Mouse (Mus musculus): ENCODE measurements around the gene Mgst3.

Mgst3 gene

DNA sequence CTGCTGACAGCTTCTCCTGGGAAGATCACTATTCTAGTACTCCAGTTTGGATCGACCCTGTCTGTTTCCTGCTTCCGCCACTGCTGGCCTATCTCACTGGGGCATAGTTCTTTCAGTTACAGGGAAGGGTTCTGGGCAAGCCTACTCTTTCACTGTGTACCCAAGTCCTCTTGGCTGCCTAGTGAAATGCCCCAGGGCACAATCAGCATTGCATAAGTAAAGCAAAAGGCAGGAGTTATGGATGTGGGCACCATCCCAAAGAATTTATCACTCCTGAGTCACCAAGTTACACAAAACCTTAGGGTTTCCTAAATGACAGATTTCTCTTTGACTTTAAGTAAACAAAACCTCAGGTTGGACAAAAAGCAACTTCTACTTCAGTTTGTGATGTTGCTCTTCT is 6.3 kb downstream of the Mgst3 start:
- DNase-seq (ENCODE audit: low spot score): no peak

DNA sequence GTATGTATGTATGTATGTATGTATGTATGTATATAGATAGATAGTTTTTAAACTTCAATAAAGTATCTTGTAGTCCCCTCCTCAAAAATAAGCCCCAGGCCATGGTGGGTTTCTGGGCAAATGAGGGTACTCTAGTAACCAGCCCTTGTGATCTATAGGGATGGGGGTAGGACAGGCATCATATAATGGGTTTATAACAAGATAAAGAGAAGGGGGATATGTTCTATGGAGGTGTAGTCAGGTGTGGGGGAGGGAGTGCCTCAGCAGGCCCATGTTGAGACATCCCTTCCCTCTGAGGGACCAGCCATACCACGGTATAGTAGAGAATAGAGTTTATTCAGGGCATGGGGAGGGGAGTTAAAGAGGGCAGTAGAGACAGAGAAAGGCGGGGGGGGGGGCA is 7.2 kb downstream of the Mgst3 start:
- no peak for DNase-seq (ENCODE audit: low spot score)

DNA sequence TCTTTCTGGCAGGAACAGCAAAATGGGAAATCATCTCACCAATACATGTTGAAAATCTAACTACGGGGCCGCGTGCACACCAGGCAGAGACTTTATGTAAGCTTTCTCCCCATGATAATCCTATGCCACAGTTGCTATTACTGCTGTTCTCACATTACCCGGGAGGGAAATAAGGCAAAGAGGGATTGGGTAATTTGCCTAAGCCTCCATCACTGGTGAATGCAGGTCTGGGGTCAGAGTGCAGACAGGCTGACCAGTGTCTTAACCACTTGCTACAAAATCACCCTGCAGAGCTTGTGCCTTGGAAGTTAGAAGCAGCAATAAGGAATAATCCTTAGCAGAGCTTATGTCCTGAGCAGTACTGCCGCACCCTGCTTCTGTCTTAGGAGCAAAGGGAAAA is 8.0 kb downstream of the Mgst3 start:
- no peak for DNase-seq (ENCODE audit: low spot score)

DNA sequence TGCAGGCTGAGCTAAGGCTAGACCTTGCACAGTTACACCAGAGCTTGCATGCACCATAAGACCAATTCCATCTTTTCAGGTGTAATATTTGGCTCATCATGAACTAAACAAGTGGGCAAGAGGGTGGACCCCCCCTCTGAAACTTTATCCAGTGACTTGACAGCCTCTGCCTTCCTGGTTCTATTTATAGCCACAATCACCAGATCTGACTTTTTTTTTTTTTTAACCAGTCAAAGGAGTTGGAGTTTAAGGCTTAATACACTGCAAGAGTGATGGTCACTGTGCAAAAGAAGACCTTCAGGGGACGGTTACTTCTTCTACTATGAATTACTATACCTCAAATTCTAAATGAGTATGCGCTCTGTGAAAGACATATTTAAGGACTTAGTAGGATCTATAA is 8.4 kb downstream of the Mgst3 start:
- no peak for DNase-seq (ENCODE audit: low spot score)

DNA sequence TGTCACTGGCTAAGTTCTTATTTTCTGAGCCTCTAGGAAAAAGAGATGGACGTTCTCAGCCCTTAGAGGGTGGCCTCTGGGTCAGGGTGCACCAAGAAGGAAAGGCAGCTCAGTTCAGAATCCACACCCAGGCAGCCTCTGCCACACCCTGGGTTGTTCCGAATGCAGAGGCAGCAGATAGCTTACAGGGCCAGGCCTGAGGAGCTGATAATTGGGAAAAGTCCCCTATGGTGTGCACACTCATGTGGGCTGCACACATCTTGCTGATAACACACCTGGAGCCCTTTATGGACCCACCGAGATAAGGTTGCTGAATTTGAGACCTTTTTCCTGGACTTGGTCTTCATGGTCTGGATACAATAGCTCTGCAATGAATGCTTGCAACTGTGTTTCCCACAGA is 9.5 kb downstream of the Mgst3 start:
- no peak for DNase-seq (ENCODE audit: low spot score)

DNA sequence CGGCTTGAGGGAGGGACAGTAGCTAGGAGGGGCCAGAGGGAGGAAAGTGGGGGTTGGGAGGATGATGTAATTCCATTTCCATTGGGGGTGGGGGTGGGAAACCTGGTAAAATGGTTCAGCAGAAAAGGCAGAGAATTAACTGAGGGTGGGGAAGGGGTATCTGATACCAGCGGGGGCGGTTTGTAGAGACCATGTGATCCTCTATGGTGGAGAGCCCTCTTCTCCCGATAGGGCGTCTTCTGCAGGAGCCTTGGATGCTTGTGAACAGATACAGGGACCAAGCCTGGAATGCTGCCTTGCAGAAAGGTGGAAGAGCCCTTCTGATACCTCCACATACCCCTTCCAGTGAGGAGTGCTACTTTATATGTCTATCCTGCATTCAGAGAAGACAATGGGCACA is 10.5 kb downstream of the Mgst3 start:
- DNase-seq (ENCODE audit: low spot score): no peak

DNA sequence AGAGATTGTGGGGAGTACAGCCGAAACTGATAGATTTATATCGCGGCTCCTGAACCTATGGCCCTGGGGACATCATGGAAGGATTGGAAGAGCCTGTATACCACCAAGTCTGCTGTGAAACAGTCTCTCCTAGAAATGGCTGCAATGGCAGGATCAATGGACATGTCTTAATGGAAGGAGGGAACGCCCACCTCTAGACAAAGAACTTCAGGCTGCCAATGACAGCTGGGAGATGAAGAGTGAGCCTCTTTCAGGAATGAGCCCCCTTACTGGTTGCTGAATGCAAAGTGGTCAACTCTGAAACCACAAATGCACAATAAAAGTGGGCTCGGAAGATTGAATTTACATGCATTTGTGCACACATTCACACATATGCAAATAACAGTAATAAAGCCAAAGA is 10.9 kb downstream of the Mgst3 start:
- no peak for DNase-seq (ENCODE audit: low spot score)

DNA sequence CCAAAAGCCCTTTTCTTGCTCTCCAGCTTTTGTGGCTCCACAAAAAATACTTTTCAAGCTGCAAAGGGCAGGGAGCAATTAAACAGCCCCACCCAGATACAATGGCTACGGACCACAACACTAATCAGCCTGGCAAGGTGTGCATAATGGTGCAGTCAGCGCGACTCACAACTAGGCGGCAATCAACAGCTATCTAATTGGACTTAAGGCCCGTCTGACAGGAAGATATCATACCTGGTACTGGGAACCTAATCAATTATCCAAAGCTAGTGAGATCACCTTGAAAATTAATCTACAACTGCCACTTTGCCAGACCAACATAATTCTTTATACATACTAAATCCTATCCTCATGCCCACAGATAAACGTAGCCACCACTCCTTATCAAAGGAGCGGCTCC is 11.3 kb downstream of the Mgst3 start:
- no peak for DNase-seq (ENCODE audit: low spot score)

DNA sequence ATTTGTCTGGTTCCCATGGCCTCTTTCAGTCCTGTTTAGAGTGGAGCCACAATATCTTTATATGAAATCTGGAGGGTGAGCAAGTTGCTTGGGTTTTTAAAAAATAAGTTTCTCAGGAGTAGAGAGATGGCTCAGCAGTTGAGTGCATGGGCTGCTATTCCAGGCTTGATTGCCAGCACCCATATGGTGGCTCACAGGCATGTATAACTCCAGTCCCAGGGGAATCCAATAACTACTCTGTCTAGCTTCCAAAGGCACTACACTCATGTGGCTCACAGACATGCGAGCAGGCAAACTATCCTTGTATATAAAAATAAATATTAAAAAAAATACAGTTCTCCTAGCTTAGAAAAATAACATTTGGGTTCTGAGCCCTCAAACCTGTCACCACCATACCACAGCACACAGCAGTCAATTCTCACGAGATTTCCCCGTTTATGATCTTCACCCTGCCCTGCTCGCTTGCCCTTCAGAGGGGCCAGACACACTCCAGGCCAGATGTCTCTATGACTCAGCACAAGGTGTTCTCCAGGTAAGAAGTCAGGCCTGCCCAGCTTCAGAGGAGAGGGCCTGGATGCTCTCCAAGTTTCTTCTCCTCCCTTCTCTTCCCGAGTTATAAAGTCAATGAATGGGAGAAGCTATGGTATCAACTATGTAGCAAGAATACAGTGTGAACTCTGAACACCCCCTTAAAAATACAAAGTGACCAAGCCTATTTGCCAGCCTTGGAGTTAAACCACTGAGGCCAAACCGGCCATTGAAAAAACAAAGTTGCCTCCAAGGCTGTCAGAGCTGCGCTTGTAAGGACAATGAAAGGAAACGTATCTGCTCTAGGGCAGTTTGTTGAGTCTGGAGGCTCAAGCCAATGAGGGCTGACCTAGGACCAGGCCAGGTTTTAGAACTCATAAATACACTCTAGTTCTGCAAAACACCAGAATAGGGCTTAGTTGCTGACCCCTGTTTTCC is 12.3 kb downstream of the Mgst3 start:
- no peak for DNase-seq (ENCODE audit: low spot score)

DNA sequence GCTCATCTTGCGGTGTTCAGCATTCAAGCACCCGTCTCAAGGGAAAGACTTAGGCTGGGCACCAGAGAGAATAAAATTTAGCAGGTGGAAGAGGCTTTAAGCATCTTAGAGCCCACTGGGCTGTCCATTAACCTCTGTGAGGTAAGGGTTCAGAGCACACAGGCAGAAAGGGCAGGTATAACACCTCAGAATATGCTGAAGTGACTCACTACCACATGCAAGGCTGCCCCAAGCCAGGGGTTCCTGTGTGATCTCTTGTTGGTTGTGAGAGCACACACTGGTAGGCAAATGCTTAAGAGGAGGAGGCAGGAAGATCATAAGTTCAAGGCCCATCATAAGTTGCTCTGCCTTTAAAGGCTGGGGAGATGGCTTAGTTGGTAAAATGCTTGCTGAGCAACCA is 13.4 kb downstream of the Mgst3 start:
- no peak for DNase-seq (ENCODE audit: low spot score)

DNA sequence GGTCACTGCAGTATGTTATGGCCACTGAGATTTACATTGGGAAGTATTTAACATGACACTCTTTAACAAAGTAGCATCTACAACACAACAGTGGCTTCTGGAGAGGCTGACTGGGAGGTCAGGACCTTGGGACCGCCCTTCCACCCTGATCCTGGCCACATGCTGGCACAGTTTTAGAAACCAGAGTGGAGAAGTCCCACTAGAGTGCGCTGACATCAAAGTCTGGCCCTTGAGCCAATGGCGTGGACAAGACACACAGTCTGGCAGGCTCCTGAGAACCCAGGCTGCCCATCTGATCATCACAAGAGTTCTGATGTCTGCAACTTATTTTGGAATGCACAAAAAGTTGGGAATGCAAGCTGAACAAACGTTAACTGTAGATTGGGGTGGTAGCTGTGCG is 13.9 kb downstream of the Mgst3 start:
- DNase-seq (ENCODE audit: low spot score): no peak

DNA sequence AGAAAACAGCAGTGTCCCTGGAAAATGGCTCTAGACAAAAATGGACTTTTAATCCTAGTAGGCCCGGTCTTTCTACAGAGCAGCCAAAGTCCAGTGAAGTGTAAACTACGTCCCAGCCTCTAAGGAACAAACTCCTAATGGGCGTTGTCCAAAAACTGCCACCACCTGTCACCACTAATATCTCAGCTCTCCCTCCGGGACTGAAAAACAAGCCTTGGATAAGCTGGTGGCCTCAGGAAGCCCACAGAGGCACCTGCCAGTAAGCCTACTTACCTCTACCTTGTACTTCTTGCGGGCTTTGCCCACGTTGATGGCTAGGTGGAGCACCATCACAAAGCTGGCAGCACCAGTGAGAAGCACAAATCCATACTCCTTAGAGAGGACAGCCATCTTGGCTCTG is 15.6 kb downstream of the Mgst3 start:
- DNase-seq (ENCODE audit: low spot score): no peak

DNA sequence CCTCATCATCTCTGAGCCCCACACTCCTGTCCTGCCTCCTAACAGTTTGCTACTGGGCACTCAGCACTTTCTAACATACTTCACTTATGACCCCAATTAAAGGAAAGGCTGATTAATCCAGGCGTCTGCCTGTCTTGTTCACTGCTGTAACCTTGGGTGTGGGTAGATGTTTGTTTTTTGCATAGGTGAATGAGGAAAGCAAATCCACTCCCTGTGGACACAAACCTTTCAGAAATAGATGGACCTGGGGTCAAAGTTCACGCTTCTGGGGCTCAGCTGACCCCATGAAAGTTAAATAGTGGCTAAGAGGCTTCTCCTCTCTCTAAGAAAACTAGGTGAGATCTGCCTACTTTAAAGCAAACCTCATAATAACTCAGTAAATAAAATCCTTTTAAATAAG is 18.7 kb downstream of the Mgst3 start:
- DNase-seq (ENCODE audit: low spot score): no peak

DNA sequence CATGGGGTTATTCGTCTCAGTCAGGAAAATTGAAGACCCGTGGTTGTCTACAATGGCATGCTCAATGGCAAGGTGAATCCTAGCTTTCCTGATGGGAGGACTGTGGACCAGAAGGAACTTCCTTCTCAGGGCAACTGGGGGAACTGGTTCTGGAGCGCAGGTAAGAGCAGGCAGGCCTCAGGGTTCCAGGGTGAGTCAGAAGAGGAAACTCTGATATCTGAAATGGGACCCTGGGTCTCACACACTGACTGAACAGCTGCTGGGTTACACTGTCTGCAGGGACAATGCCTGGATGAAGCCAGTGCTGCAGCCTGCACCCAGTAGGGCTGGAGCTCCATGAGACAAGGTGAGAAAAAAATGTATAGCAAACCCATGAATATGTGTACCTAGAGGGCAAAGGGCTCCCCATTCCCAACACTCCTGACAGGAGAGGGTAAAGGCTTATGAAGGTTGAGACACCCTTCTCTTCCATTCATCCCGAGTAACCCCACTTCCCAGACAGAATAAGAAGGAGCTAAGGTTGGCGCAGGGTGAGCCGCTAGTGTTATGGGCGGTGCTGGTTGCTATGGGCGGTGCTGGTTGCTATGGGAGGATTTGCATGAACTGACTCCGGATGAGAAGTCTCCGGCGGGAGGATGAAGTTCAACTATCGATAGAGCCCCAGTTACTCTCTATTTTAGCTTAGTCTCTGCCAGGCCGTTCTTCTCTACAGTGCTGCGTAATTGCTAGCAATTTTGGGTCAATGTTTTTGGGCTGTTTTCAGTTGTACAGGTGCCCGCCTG is 19.4 kb downstream of the Mgst3 start:
- no peak for DNase-seq (ENCODE audit: low spot score)

DNA sequence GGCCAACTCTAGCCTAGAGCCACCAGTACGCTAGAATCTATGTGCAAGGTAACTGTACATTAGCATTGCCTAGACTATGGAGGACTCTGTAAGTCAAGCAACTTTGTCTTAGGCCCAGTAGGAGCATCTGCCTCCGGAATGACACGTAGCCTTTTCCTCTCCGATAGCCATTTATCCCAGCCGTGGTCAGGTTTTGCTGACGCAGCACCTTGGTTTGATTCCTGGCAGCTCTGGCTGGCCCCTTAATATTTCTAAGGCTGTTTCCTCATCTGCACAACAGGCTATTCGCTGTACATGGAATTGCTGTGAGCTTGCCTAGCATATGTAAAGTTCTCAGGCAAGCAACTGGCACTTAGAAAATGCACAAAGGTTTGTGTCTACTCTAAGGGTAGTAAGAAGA is 20.9 kb downstream of the Mgst3 start:
- DNase-seq (ENCODE audit: low spot score): no peak

DNA sequence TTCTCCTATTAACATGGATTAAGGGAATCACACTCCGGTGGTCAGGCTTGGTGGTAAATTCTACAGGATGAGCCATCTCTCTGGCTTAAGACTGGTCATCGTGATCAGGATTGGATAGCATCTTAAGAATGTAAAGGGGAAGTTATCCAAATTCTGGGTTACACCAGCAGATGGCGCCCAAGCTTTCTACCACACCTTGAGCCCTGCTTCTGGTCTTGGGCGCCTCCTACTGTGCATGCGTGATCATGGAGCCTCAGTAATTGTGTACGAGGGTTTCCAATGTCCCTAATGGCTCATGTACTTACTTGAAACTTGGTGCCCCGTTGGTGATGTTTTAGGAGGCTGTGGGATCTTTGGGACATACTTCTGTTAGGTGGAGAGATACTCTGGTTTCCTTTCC is 23.7 kb downstream of the Mgst3 start:
- DNase-seq (ENCODE audit: low spot score): peak; percentile 86

DNA sequence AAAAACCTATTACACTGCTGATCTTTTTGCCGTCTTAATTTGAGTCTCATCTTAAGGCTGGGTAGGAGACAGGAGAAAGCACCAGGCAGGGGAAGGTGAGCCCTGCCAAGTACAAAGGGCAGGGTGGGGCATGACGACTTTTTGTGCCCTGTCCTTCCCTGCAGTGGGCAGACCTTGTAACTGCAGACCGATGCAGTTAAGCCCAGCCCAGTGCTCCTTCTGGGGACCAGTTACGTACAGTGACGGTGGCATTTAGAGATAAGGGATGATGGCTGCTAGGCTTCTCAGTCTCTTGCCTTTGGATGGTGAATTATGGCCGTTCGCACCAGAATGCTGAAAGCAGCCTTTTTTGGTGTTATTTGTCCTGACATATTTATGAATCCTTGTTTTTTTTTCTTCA is 25.1 kb downstream of the Mgst3 start:
- no peak for DNase-seq (ENCODE audit: low spot score)

DNA sequence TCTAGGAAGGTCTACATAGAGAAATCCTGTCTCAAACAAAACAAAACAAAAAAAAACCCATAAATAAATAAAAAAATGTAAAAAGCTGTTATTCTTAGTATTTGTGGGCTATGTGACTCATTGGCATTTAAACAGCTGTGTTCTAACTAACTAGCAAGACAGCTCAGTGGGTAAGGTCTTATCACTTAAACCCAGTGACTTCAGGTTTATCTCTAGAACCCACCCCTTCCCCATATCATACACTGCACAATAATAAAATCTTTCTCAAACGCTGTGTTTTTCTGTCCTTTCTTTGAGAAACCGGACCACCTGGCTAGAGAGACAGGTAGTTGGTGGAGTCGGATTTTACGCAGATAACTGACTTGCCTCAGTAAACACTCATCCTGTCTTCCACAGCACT is 25.6 kb downstream of the Mgst3 start:
- DNase-seq (ENCODE audit: low spot score): no peak

DNA sequence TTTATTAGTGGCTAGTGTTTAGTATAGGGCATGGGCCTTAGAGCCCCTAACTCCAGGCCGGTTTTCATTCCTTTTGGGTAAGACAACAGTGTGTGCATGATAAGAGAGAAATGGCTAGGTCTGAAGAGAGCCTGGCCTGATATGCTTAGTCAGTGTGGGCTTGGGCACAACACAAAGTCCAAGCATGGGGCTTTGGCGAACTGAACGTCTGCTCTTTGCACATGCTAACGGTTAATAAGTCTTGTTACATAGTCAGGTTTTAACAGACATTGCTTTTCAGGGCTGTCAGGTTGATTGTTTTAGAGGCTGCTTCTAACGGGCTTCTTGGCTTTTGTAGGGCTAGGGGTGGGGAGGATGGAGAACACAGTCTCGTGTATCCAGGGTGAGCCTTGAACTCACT is 27.0 kb downstream of the Mgst3 start:
- DNase-seq (ENCODE audit: low spot score): no peak

DNA sequence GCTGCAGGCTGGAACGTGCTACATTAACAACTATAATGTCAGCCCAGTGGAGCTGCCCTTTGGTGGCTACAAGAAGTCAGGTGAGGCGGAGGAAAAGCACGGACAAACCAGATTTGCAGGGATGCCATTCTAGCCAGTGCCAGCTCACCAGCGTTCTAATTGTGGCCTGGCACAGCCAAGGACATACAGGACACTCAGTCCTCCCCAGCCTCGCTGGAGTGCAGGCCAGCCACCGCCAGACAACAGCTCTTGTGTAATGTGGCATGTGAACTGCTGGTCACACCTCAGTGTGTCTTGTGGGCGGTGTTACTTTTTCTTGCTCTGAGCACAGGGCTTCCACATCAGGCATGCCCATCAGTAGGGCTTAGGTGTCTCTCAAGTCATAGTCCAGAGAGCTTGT is 27.8 kb downstream of the Mgst3 start:
- no peak for DNase-seq (ENCODE audit: low spot score)

DNA sequence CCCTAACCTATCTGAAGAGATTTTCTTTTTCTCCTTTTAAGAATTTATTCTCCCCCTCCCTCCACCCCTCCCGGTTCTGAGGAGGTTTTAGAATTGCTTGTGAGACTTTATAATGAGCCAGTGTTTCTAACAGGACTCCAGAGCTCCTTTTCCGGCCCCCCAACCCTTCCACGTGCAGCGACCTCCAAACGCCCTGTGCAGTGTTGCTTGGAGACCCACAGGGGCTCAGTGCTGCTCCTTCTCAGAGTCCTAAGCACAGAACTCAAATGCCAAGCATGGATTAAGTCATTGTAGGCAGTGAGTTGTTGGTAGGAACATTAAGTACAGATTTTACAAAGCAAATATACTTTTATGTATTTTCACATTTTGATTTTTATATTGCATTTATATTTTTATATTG is 30.3 kb downstream of the Mgst3 start:
- DNase-seq (ENCODE audit: low spot score): no peak

DNA sequence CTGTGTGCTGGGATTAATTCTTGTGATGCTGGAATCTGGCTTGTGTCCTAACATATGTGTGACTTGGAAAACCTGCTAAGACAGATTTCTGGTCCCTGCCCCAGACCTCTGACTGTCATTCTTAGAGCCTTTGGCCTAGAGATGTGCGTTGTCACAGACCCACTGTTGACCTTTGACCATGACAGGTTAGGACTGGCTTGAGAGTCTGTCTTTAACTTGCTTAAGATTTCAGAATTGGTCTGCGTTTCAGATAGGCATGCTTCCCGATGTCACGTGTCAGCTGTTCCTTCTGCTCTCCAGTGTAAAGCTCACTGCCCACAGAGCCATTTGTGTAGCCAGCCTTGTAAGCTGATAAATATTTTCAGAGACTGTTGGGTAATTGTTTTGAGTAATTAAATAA is 30.8 kb downstream of the Mgst3 start:
- DNase-seq (ENCODE audit: low spot score): no peak

DNA sequence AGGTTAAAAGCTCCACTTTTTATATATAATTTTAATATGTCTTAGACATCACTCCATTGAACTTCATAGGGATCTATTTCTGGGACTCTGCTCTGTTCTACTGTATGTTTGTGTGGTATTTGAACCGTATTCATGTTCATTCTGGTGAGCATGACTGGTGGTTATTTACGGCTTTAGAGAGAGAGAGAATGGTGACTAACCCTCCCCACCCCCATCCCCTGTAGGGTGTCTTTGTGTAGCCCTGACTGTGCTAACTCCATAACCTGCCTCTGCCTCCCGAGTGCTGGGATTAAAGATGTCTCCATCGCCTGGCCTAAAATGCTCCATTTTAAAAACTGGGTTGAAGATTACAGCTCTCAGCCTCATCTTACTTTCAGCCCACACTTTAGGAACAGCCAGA is 33.4 kb downstream of the Mgst3 start:
- DNase-seq (ENCODE audit: low spot score): no peak

DNA sequence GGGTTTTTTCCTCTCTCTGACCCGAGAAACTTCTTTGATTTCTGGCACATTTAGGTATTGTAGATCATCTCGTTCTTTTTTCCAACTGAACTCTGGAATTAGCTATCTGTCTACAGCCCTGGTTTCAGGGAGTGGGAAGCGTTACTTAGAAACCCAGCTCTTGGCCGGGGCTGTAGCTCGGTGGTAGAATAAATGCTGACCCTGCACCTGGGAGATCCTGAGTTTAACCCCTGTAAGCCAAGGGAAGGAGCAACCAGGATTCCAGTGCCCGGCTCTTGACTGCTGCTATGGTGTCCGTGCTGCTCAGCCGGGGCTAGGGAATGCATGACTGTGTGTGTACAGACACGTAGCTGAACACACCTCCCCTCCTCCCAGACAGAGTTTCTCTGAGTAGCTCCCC is 34.9 kb downstream of the Mgst3 start:
- no peak for DNase-seq (ENCODE audit: low spot score)

All from urinary bladder, postnatal 25 days (tissue).